8 mouse cellular contexts compared by ENCODE assay signal in the genomic region with DNA sequence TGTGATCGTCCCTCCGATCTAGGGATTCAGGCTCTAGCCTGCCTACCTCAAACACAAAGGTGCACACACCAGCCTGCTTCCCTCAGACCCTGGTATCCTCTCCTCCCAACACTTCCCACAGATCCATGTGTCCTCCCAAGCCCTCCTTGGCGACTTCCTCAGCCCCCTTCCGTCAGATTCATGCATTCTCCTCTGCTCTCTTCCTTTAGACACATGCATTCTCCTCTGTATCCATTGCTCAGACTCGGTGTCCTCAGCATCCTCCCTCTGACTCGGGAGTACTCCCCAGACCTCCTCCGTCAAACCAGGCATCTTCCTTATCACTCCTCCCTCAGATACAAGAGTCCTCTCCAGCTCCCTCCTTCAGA. TPM values are rescaled to one million over a fixed set of nuclear protein-coding genes. Genes with fewer than 3 reads are reported as not detected.
A peak's percentile ranks its signal among the peaks of the same experiment; 100 is the strongest.
DNase-seq lines count a peak whose midpoint lies in the region; ATAC-seq and TF ChIP-seq lines count a peak whose summit lies in the region.

No protein-coding gene starts in this region.

- TF ChIP-seq POLR2A in ES-Bruce4 (IDR thresholded peaks at IDR 0.05; ENCODE audit: insufficient read depth, low read length) = no peak

- peak overlapping the region; percentile 91; the same call in 1 of the 2 replicates for H3K27ac ChIP-seq in heart, embryonic 11.5 days (ENCODE audit: low read depth, low read length)
- H3K27ac ChIP-seq in ES-Bruce4 (ENCODE audit: insufficient read depth, low read length) = peak overlapping the region; percentile 1; the same call in 1 of the 2 replicates
- peak overlapping the region; percentile 81 for H3K27ac ChIP-seq in forebrain, postnatal 0 days (ENCODE audit: low read depth, low read length)
- H3K27ac ChIP-seq in liver, embryonic 16.5 days (ENCODE audit: low read length) = peak overlapping the region; percentile 86

- H3K9me3 ChIP-seq in heart, embryonic 11.5 days (replicated peaks; ENCODE audit: control insufficient read depth, low read length) = no peaks in the 10 kb centered on the region
- H3K9me3 ChIP-seq in ES-Bruce4 (replicated peaks; ENCODE audit: control insufficient read depth, insufficient read depth, low read length, poor library complexity, severe bottlenecking) = no peaks in the 10 kb centered on the region
- H3K9me3 ChIP-seq in forebrain, postnatal 0 days (ENCODE audit: low read length) = no peaks in the 10 kb centered on the region
- H3K9me3 ChIP-seq in liver, embryonic 16.5 days (replicated peaks; ENCODE audit: control insufficient read depth, low read length) = no peaks in the 10 kb centered on the region

- no peak for TF ChIP-seq EP300 in ES-Bruce4 (IDR thresholded peaks at IDR 0.05; ENCODE audit: insufficient read depth, low read depth, low read length)

- H3K27me3 ChIP-seq in heart, embryonic 11.5 days (ENCODE audit: control insufficient read depth, insufficient read depth, low read length) = no peaks in the 10 kb centered on the region
- no peaks in the 10 kb centered on the region for H3K27me3 ChIP-seq in ES-Bruce4 (ENCODE audit: control insufficient read depth, insufficient read depth, low read length, poor library complexity, severe bottlenecking)
- H3K27me3 ChIP-seq in forebrain, postnatal 0 days (ENCODE audit: insufficient read depth, low read length) = no peaks in the 10 kb centered on the region
- no peaks in the 10 kb centered on the region for H3K27me3 ChIP-seq in liver, embryonic 16.5 days (ENCODE audit: control insufficient read depth, insufficient read depth, low read depth, low read length)

- H3K36me3 ChIP-seq in heart, embryonic 11.5 days (ENCODE audit: control insufficient read depth, insufficient read depth, low read length) = peaks cover 10% of the 10 kb centered on the region; the same call in 1 of the 2 replicates
- peaks cover 22% of the 10 kb centered on the region for H3K36me3 ChIP-seq in ES-Bruce4 (ENCODE audit: control insufficient read depth, insufficient read depth, low read length, poor library complexity, severe bottlenecking)
- peaks cover 24% of the 10 kb centered on the region for H3K36me3 ChIP-seq in forebrain, postnatal 0 days (ENCODE audit: insufficient read depth)
- peaks cover 3% of the 10 kb centered on the region for H3K36me3 ChIP-seq in liver, embryonic 16.5 days (ENCODE audit: control insufficient read depth, insufficient read depth)

- peak overlapping the region; percentile 87 for H3K9ac ChIP-seq in heart, embryonic 11.5 days (ENCODE audit: low read depth, low read length)
- peak overlapping the region; percentile 77 for H3K9ac ChIP-seq in ES-Bruce4 (ENCODE audit: low read depth, poor library complexity, severe bottlenecking)
- H3K9ac ChIP-seq in forebrain, postnatal 0 days = peak overlapping the region; percentile 61
- H3K9ac ChIP-seq in liver, embryonic 16.5 days (ENCODE audit: low read depth, low read length) = peak overlapping the region; percentile 81

- ATAC-seq in heart, embryonic 11.5 days (replicated peaks; ENCODE audit: insufficient number of reproducible peaks, low FRiP score, low TSS enrichment) = no peak
- no peak for ATAC-seq in forebrain, postnatal 0 days
- ATAC-seq in liver, embryonic 16.5 days (ENCODE audit: low read depth) = no peak

- H3K4me1 ChIP-seq in heart, embryonic 11.5 days (ENCODE audit: control insufficient read depth, insufficient read depth, low read length) = peaks cover 38% of the 10 kb centered on the region
- peaks cover 14% of the 10 kb centered on the region for H3K4me1 ChIP-seq in ES-Bruce4 (ENCODE audit: control insufficient read depth, insufficient read depth, low read length)
- peaks cover 19% of the 10 kb centered on the region for H3K4me1 ChIP-seq in forebrain, postnatal 0 days (ENCODE audit: insufficient read depth)
- peaks cover 28% of the 10 kb centered on the region for H3K4me1 ChIP-seq in liver, embryonic 16.5 days (ENCODE audit: control insufficient read depth, low read depth, low read length)

- DNase-seq in heart, postnatal 4 days = no peak
- DNase-seq in forebrain, postnatal 0 days = no peak
- no peak for DNase-seq in right cerebral cortex, postnatal 10 days (ENCODE audit: low spot score in 2 of 2)
- DNase-seq in cerebellum, adult 9-11 months = no peak
- no peak for DNase-seq in adrenal gland, adult 8-10 months

- WGBS in heart, embryonic 11.5 days (ENCODE audit: insufficient replicate concordance) = 2% methylated on average over 7 of the region's 7 CpGs
- WGBS in forebrain, postnatal 0 days = 1% methylated on average over 7 of the region's 7 CpGs
- 1% methylated on average over 7 of the region's 7 CpGs for WGBS in liver, embryonic 16.5 days (ENCODE audit: insufficient replicate concordance)

- peak overlapping the region; percentile 96 for H3K4me2 ChIP-seq in heart, embryonic 11.5 days
- peak overlapping the region; percentile 97 for H3K4me2 ChIP-seq in forebrain, postnatal 0 days (ENCODE audit: low read depth)
- H3K4me2 ChIP-seq in liver, embryonic 16.5 days (ENCODE audit: low read depth, low read length) = peak overlapping the region; percentile 86

- peak overlapping the region; percentile 86 for H3K4me3 ChIP-seq in heart, embryonic 11.5 days (ENCODE audit: low read depth, low read length)
- H3K4me3 ChIP-seq in ES-Bruce4 (ENCODE audit: low read depth, low read length) = peak overlapping the region; percentile 99
- peak overlapping the region; percentile 79 for H3K4me3 ChIP-seq in forebrain, postnatal 0 days (ENCODE audit: low read depth, low read length)
- peak overlapping the region; percentile 83 for H3K4me3 ChIP-seq in liver, embryonic 16.5 days (ENCODE audit: low read depth, low read length)

- no peak for TF ChIP-seq CTCF in ES-Bruce4 (IDR thresholded peaks at IDR 0.05; ENCODE audit: low read depth, low read length)
- no peak for TF ChIP-seq CTCF in forebrain, postnatal 0 days (IDR thresholded peaks at IDR 0.05; ENCODE audit: low read depth)

RNA-seq across cellular contexts. Expression of a gene that starts 0.8 kb away (rescaled TPM):
- 99.1 and 106 TPM in 2 replicates for polyA plus RNA-seq in heart, embryonic 11.5 days (2014; fragmentation: Nextera tagmentation; extraction: Ambion mirVana)
- 10 to 100 TPM; 82.7 to 90.3 TPM for total RNA-seq in heart, postnatal 4 days (2021)
- polyA plus RNA-seq in ES-Bruce4 (2011; ENCODE audit: insufficient read depth, insufficient read length, low read depth, missing spikeins) = 24.4 and 26.7 TPM in 2 replicates
- total RNA-seq in forebrain, postnatal 0 days (2014; rRNA removed) = 9.8 and 11.4 TPM in 2 replicates
- polyA plus RNA-seq in forebrain, postnatal 0 days (2015; fragmentation: Nextera tagmentation; extraction: Ambion mirVana) = 8.6 and 12.3 TPM in 2 replicates
- polyA plus RNA-seq in liver, embryonic 16.5 days (2015; fragmentation: Nextera tagmentation; extraction: Ambion mirVana) = 7.6 and 8.9 TPM in 2 replicates
- 10 to 100 TPM; 28.5 to 33.9 (median 29.8) TPM for total RNA-seq in adrenal gland, adult 8-10 months (2022)

RNA-seq across cellular contexts. Expression of a gene that starts 4.1 kb away (rescaled TPM):
- 98.2 and 104 TPM in 2 replicates for polyA plus RNA-seq in heart, embryonic 11.5 days (2014; fragmentation: Nextera tagmentation; extraction: Ambion mirVana)
- 10 to 100 TPM; 38.7 to 39.3 TPM for total RNA-seq in heart, postnatal 4 days (2021)
- 263 and 267 TPM in 2 replicates for polyA plus RNA-seq in ES-Bruce4 (2011; ENCODE audit: insufficient read depth, insufficient read length, low read depth, missing spikeins)
- total RNA-seq in forebrain, postnatal 0 days (2014; rRNA removed) = 123 and 149 TPM in 2 replicates
- 98.3 and 104 TPM in 2 replicates for polyA plus RNA-seq in forebrain, postnatal 0 days (2015; fragmentation: Nextera tagmentation; extraction: Ambion mirVana)
- polyA plus RNA-seq in liver, embryonic 16.5 days (2015; fragmentation: Nextera tagmentation; extraction: Ambion mirVana) = 58.8 and 59.4 TPM in 2 replicates
- total RNA-seq in adrenal gland, adult 8-10 months (2022) = 10 to 100 TPM; 36.8 to 43.8 (median 38.8) TPM

RNA-seq across cellular contexts. Expression of a gene that starts 13.2 kb away (rescaled TPM):
- 0.33 and 0.46 TPM in 2 replicates for polyA plus RNA-seq in heart, embryonic 11.5 days (2014; fragmentation: Nextera tagmentation; extraction: Ambion mirVana)
- total RNA-seq in heart, postnatal 4 days (2021) = not detected
- not detected in 2 replicates for polyA plus RNA-seq in ES-Bruce4 (2011; ENCODE audit: insufficient read depth, insufficient read length, low read depth, missing spikeins)
- 0.43 TPM in 1 of 2 replicates, not detected in the other for total RNA-seq in forebrain, postnatal 0 days (2014; rRNA removed)
- 0.36 and 1.0 TPM in 2 replicates for polyA plus RNA-seq in forebrain, postnatal 0 days (2015; fragmentation: Nextera tagmentation; extraction: Ambion mirVana)
- polyA plus RNA-seq in liver, embryonic 16.5 days (2015; fragmentation: Nextera tagmentation; extraction: Ambion mirVana) = not detected in 2 replicates
- total RNA-seq in adrenal gland, adult 8-10 months (2022) = not detected

RNA-seq across cellular contexts. Expression of a gene that starts 20.3 kb away (rescaled TPM):
- polyA plus RNA-seq in heart, embryonic 11.5 days (2014; fragmentation: Nextera tagmentation; extraction: Ambion mirVana) = 3.2 TPM in 2 replicates
- total RNA-seq in heart, postnatal 4 days (2021) = under 1 TPM; 0.17 to 0.43 TPM
- 5.0 and 5.2 TPM in 2 replicates for polyA plus RNA-seq in ES-Bruce4 (2011; ENCODE audit: insufficient read depth, insufficient read length, low read depth, missing spikeins)
- 0.24 TPM in 1 of 2 replicates, not detected in the other for total RNA-seq in forebrain, postnatal 0 days (2014; rRNA removed)
- polyA plus RNA-seq in forebrain, postnatal 0 days (2015; fragmentation: Nextera tagmentation; extraction: Ambion mirVana) = 0.07 and 0.11 TPM in 2 replicates
- polyA plus RNA-seq in liver, embryonic 16.5 days (2015; fragmentation: Nextera tagmentation; extraction: Ambion mirVana) = 0.09 and 0.26 TPM in 2 replicates
- under 1 TPM in 3 of 4 experiments, not detected in 1; 0.13 to 0.22 (median 0.20) TPM for total RNA-seq in adrenal gland, adult 8-10 months (2022)

RNA-seq across cellular contexts. Expression of a gene that starts 25.9 kb away (rescaled TPM):
- 4,030 and 4,320 TPM in 2 replicates for polyA plus RNA-seq in heart, embryonic 11.5 days (2014; fragmentation: Nextera tagmentation; extraction: Ambion mirVana)
- 100 to 1,000 TPM; 302 to 316 TPM for total RNA-seq in heart, postnatal 4 days (2021)
- 5,956 and 6,533 TPM in 2 replicates for polyA plus RNA-seq in ES-Bruce4 (2011; ENCODE audit: insufficient read depth, insufficient read length, low read depth, missing spikeins)
- 2,541 and 3,015 TPM in 2 replicates for total RNA-seq in forebrain, postnatal 0 days (2014; rRNA removed)
- 5,542 and 6,210 TPM in 2 replicates for polyA plus RNA-seq in forebrain, postnatal 0 days (2015; fragmentation: Nextera tagmentation; extraction: Ambion mirVana)
- 6,125 and 6,166 TPM in 2 replicates for polyA plus RNA-seq in liver, embryonic 16.5 days (2015; fragmentation: Nextera tagmentation; extraction: Ambion mirVana)
- total RNA-seq in adrenal gland, adult 8-10 months (2022) = 1,000 to 10,000 TPM; 1,223 to 1,354 (median 1,306) TPM

Comparison
In these comparisons a context has a peak if more than half of its experiments do, and no peak if none do; other contexts are left out.
1. H3K27ac ChIP-seq: peak in every context shown above with its lines; median percentile 91 in heart, embryonic 11.5 days; 86 in liver, embryonic 16.5 days; 81 in forebrain, postnatal 0 days; 1 in ES-Bruce4.